Mouse (Mus musculus) liver, embryonic 16.5 days (tissue): ENCODE measurements around the gene Dennd1a. TPM values are rescaled to one million over a fixed set of nuclear protein-coding genes. Genes with fewer than 3 reads are reported as not detected.
A peak's percentile ranks its signal among the peaks of the same experiment; 100 is the strongest.

Source experiments
- ATAC-seq: fragments of 200-750 bp; cut with Nextera tagmentation; 2 replicates; pipeline ENCODE4 v1.8.0; 2017; ENCODE audit warnings: low read depth, mild to moderate bottlenecking, moderate number of reproducible peaks, moderate library complexity
- H3K27ac ChIP-seq: fragments of 300-500 bp; sonication (generic); 2 replicates; pipeline ENCODE4 v1.5.1; 2014; ENCODE audit warnings: mild to moderate bottlenecking, low read length
- H3K27me3 ChIP-seq: fragments of 300-500 bp; sonication (generic); 2 replicates; pipeline ENCODE4 v1.6.1; 2014; ENCODE audit warnings: low read depth, low read length, mixed read lengths; ENCODE audit not compliant: control insufficient read depth, insufficient read depth
- H3K36me3 ChIP-seq: fragments of 300-500 bp; sonication (generic); 2 replicates; pipeline ENCODE4 v1.6.1; 2014; ENCODE audit warnings: mild to moderate bottlenecking; ENCODE audit not compliant: control insufficient read depth, insufficient read depth
- H3K4me1 ChIP-seq: fragments of 300-500 bp; sonication (generic); 2 replicates; pipeline ENCODE4 v1.6.1; 2014; ENCODE audit warnings: low read depth, low read length, mixed read lengths; ENCODE audit not compliant: control insufficient read depth
- H3K4me2 ChIP-seq: fragments of 300-500 bp; sonication (generic); 2 replicates; pipeline ENCODE4 v1.6.1; 2014; ENCODE audit warnings: low read depth, low read length, mixed read lengths
- H3K4me3 ChIP-seq: fragments of 300-500 bp; sonication (generic); 2 replicates; pipeline ENCODE4 v1.5.1; 2014; ENCODE audit warnings: low read depth, mild to moderate bottlenecking, low read length
- H3K9ac ChIP-seq: fragments of 300-500 bp; sonication (generic); 2 replicates; pipeline ENCODE4 v1.6.1; 2014; ENCODE audit warnings: low read depth, low read length
- H3K9me3 ChIP-seq: fragments of 300-500 bp; sonication (generic); replicated peaks from 2 replicates; pipeline ENCODE4 v1.6.1; 2016; ENCODE audit warnings: low read length; ENCODE audit not compliant: control insufficient read depth
- WGBS: fragments of 180-500 bp; shearing (Covaris S2); extraction: QIAGEN DNeasy Blood & Tissue Kit; methylation state at CpG from one replicate; pipeline ENCODE4 v1.1.7; 2014; ENCODE audit not compliant: insufficient replicate concordance; 5-methylcytosine and 5-hydroxymethylcytosine counted together
- polyA plus RNA-seq: library from polyadenylated mRNA; unstranded; fragments of >200 nt; fragmentation: Nextera tagmentation; extraction: Ambion mirVana; gene quantifications from 2 replicates; pipeline ENCODE4 v1.2.1, GENCODE M21; 2015

Gene Dennd1a
- polyA plus RNA-seq, 1 experiment from 2014 or later, result 7.9 TPM

- Histone ChIP-seq H3K4me3 (no peak overlapping the region), H3K36me3 (no peaks in the 10 kb centered on the region), H3K9ac (no peak overlapping the region), H3K4me1 (no peaks in the 10 kb centered on the region), H3K9me3 (no peaks in the 10 kb centered on the region), H3K27me3 (no peaks in the 10 kb centered on the region), H3K27ac (no peak overlapping the region), H3K4me2 (no peak overlapping the region)
- ATAC-seq, result no peak
- 72% methylated on average over 4 of the region's 4 CpGs for WGBS
These were observed 414.4 kb downstream of the Dennd1a start for GRCm38 (mm10) chr2:37872791-37873190.

- Histone ChIP-seq H3K36me3 (no peaks in the 10 kb centered on the region), H3K4me1 (no peaks in the 10 kb centered on the region), H3K4me2 (no peak overlapping the region), H3K27ac (no peak overlapping the region), H3K9me3 (no peaks in the 10 kb centered on the region), H3K9ac (no peak overlapping the region), H3K4me3 (no peak overlapping the region), H3K27me3 (no peaks in the 10 kb centered on the region)
- ATAC-seq, result no peak
- WGBS, result 68% methylated on average over 6 of the region's 6 CpGs
These were observed 417.6 kb downstream of the Dennd1a start for GRCm38 (mm10) chr2:37869628-37870027.

- H3K4me2 ChIP-seq, result no peak overlapping the region
These were observed 419.8 kb downstream of the Dennd1a start for GRCm38 (mm10) chr2:37867387-37867786.

GRCm38 (mm10) chr2:37857472-37857871 is 429.7 kb downstream of the Dennd1a start:
- no peak overlapping the region for H3K9ac ChIP-seq
- no peak overlapping the region for H3K4me2 ChIP-seq
- H3K4me3 ChIP-seq, result no peak overlapping the region
- WGBS, result 62% methylated on average over 1 of the region's 1 CpGs
- H3K27me3 ChIP-seq, result no peaks in the 10 kb centered on the region
- no peaks in the 10 kb centered on the region for H3K9me3 ChIP-seq
- peak; percentile 42; the same call in 1 of the 2 replicates for ATAC-seq
- no peaks in the 10 kb centered on the region; the same call in 1 of the 2 replicates for H3K4me1 ChIP-seq
- H3K27ac ChIP-seq, result no peak overlapping the region
- no peaks in the 10 kb centered on the region for H3K36me3 ChIP-seq

More at GRCm38 (mm10) chr2:37867387-37867786, 419.8 kb downstream of the Dennd1a start:
- no peaks in the 10 kb centered on the region for H3K4me1 ChIP-seq
- H3K36me3 ChIP-seq, result no peaks in the 10 kb centered on the region
- H3K27ac ChIP-seq, result no peak overlapping the region
- no peaks in the 10 kb centered on the region for H3K27me3 ChIP-seq
- H3K9me3 ChIP-seq, result no peaks in the 10 kb centered on the region
- no peak overlapping the region for H3K9ac ChIP-seq
- 66% methylated on average over 5 of the region's 5 CpGs for WGBS
- ATAC-seq, result no peak
- H3K4me3 ChIP-seq, result no peak overlapping the region

GRCm38 (mm10) chr2:37856955-37857354 is 430.2 kb downstream of the Dennd1a start:
- H3K27me3 ChIP-seq, result no peaks in the 10 kb centered on the region
- H3K4me3 ChIP-seq, result no peak overlapping the region
- H3K4me1 ChIP-seq, result no peaks in the 10 kb centered on the region; the same call in 1 of the 2 replicates
- no peak overlapping the region for H3K4me2 ChIP-seq
- H3K27ac ChIP-seq, result no peak overlapping the region
- H3K9me3 ChIP-seq, result no peaks in the 10 kb centered on the region
- 55% methylated on average over 3 of the region's 3 CpGs for WGBS
- no peak overlapping the region for H3K9ac ChIP-seq
- ATAC-seq, result peak; percentile 76
- H3K36me3 ChIP-seq, result no peaks in the 10 kb centered on the region

GRCm38 (mm10) chr2:37855226-37855625 is 432.0 kb downstream of the Dennd1a start:
- Histone ChIP-seq H3K4me1 (no peaks in the 10 kb centered on the region; the same call in 1 of the 2 replicates), H3K9ac (no peak overlapping the region), H3K9me3 (no peaks in the 10 kb centered on the region), H3K4me2 (no peak overlapping the region), H3K27ac (no peak overlapping the region), H3K36me3 (no peaks in the 10 kb centered on the region), H3K27me3 (no peaks in the 10 kb centered on the region), H3K4me3 (no peak overlapping the region)
- WGBS, result 71% methylated on average over 2 of the region's 2 CpGs
- no peak for ATAC-seq

GRCm38 (mm10) chr2:37853878-37854435 is 433.2 kb downstream of the Dennd1a start:
- no peaks in the 10 kb centered on the region for H3K36me3 ChIP-seq
- no peak for ATAC-seq
- no peak overlapping the region for H3K9ac ChIP-seq
- no peak overlapping the region for H3K27ac ChIP-seq
- no peak overlapping the region for H3K4me2 ChIP-seq
- no peaks in the 10 kb centered on the region; the same call in 1 of the 2 replicates for H3K4me1 ChIP-seq
- H3K4me3 ChIP-seq, result no peak overlapping the region
- H3K9me3 ChIP-seq, result no peaks in the 10 kb centered on the region
- 53% methylated on average over 1 of the region's 1 CpGs for WGBS
- H3K27me3 ChIP-seq, result no peaks in the 10 kb centered on the region

- Histone ChIP-seq H3K9ac (no peak overlapping the region), H3K27ac (no peak overlapping the region), H3K36me3 (no peaks in the 10 kb centered on the region), H3K9me3 (no peaks in the 10 kb centered on the region), H3K4me1 (no peaks in the 10 kb centered on the region), H3K27me3 (no peaks in the 10 kb centered on the region), H3K4me3 (no peak overlapping the region), H3K4me2 (no peak overlapping the region)
- ATAC-seq, result no peak
- 82% methylated on average over 1 of the region's 1 CpGs for WGBS
These were observed 436.6 kb downstream of the Dennd1a start for GRCm38 (mm10) chr2:37850626-37851025.

GRCm38 (mm10) chr2:37849357-37849756 is 437.8 kb downstream of the Dennd1a start:
- H3K9ac ChIP-seq, result no peak overlapping the region

More at GRCm38 (mm10) chr2:37849357-37849756, 437.8 kb downstream of the Dennd1a start:
- Histone ChIP-seq H3K4me1 (no peaks in the 10 kb centered on the region), H3K36me3 (no peaks in the 10 kb centered on the region; the same call in 1 of the 2 replicates), H3K27me3 (no peaks in the 10 kb centered on the region), H3K27ac (no peak overlapping the region), H3K9me3 (no peaks in the 10 kb centered on the region), H3K4me3 (no peak overlapping the region), H3K4me2 (no peak overlapping the region)
- ATAC-seq, result no peak
- WGBS, result 65% methylated on average over 3 of the region's 3 CpGs
